Mouse (Mus musculus): ENCODE results near the gene Rbfox2.

Rbfox2 gene

GRCm38 (mm10) chr15:77052176-77052575 is 254.6 kb downstream of the Rbfox2 start:
- Histone ChIP-seq H3K27me3 (ENCODE audit: control insufficient read depth, insufficient read depth, low read length, poor library complexity, severe bottlenecking) (no peaks in the 10 kb centered on the region), H3K36me3 (ENCODE audit: control insufficient read depth, insufficient read depth, low read length, poor library complexity, severe bottlenecking) (no peaks in the 10 kb centered on the region)
- DNase-seq (ENCODE audit: low read depth, low spot score) = no peak

GRCm38 (mm10) chr15:77050570-77050969 is 256.2 kb downstream of the Rbfox2 start, which contains the start of gene Mb:
TSS of gene Mb (minus strand) at chr15:77050670.
- Histone ChIP-seq H3K36me3 (ENCODE audit: control insufficient read depth, insufficient read depth, low read length, poor library complexity, severe bottlenecking) (no peaks in the 10 kb centered on the region), H3K27me3 (ENCODE audit: control insufficient read depth, insufficient read depth, low read length, poor library complexity, severe bottlenecking) (no peaks in the 10 kb centered on the region)
- no peak for DNase-seq (ENCODE audit: low read depth, low spot score)

GRCm38 (mm10) chr15:77045609-77046008 is 261.2 kb downstream of the Rbfox2 start:
- Histone ChIP-seq H3K36me3 (ENCODE audit: control insufficient read depth, insufficient read depth, low read length, poor library complexity, severe bottlenecking) (no peaks in the 10 kb centered on the region), H3K27me3 (ENCODE audit: control insufficient read depth, insufficient read depth, low read length, poor library complexity, severe bottlenecking) (no peaks in the 10 kb centered on the region)
- DNase-seq (ENCODE audit: low read depth, low spot score) = no peak

GRCm38 (mm10) chr15:77044597-77045320 is 262.0 kb downstream of the Rbfox2 start, which contains the start of gene Apol6:
TSS of gene Apol6 (plus strand) at chr15:77044729.
- no peaks in the 10 kb centered on the region for H3K36me3 ChIP-seq (ENCODE audit: control insufficient read depth, insufficient read depth, low read length, poor library complexity, severe bottlenecking)
- no peak for DNase-seq (ENCODE audit: low read depth, low spot score)
- no peaks in the 10 kb centered on the region for H3K27me3 ChIP-seq (ENCODE audit: control insufficient read depth, insufficient read depth, low read length, poor library complexity, severe bottlenecking)

- no peaks in the 10 kb centered on the region for H3K27me3 ChIP-seq (ENCODE audit: control insufficient read depth, insufficient read depth, low read length, poor library complexity, severe bottlenecking)
- DNase-seq (ENCODE audit: low read depth, low spot score) = no peak
Measured at GRCm38 (mm10) chr15:77040784-77041183, 266.0 kb downstream of the Rbfox2 start.

GRCm38 (mm10) chr15:77039211-77039700 is 267.5 kb downstream of the Rbfox2 start:
- no peak for DNase-seq (ENCODE audit: low read depth, low spot score)
- Histone ChIP-seq H3K36me3 (ENCODE audit: control insufficient read depth, insufficient read depth, low read length, poor library complexity, severe bottlenecking) (no peaks in the 10 kb centered on the region), H3K27me3 (ENCODE audit: control insufficient read depth, insufficient read depth, low read length, poor library complexity, severe bottlenecking) (no peaks in the 10 kb centered on the region)

More at GRCm38 (mm10) chr15:77040784-77041183, 266.0 kb downstream of the Rbfox2 start:
- H3K36me3 ChIP-seq (ENCODE audit: control insufficient read depth, insufficient read depth, low read length, poor library complexity, severe bottlenecking) = no peaks in the 10 kb centered on the region

GRCm38 (mm10) chr15:77037278-77038161 is 269.3 kb downstream of the Rbfox2 start:
- DNase-seq (ENCODE audit: low read depth, low spot score) = no peak
- no peaks in the 10 kb centered on the region for H3K36me3 ChIP-seq (ENCODE audit: control insufficient read depth, insufficient read depth, low read length, poor library complexity, severe bottlenecking)
- no peaks in the 10 kb centered on the region for H3K27me3 ChIP-seq (ENCODE audit: control insufficient read depth, insufficient read depth, low read length, poor library complexity, severe bottlenecking)

- Histone ChIP-seq H3K27me3 (ENCODE audit: control insufficient read depth, insufficient read depth, low read length, poor library complexity, severe bottlenecking) (no peaks in the 10 kb centered on the region), H3K36me3 (ENCODE audit: control insufficient read depth, insufficient read depth, low read length, poor library complexity, severe bottlenecking) (no peaks in the 10 kb centered on the region)
- DNase-seq (ENCODE audit: low read depth, low spot score) = no peak
Measured at GRCm38 (mm10) chr15:77036989-77037277, 269.9 kb downstream of the Rbfox2 start.

- H3K36me3 ChIP-seq (ENCODE audit: control insufficient read depth, insufficient read depth, low read length, poor library complexity, severe bottlenecking) = no peaks in the 10 kb centered on the region
- H3K27me3 ChIP-seq (ENCODE audit: control insufficient read depth, insufficient read depth, low read length, poor library complexity, severe bottlenecking) = no peaks in the 10 kb centered on the region
- no peak for DNase-seq (ENCODE audit: low read depth, low spot score)
Measured at GRCm38 (mm10) chr15:77036320-77036988, 270.4 kb downstream of the Rbfox2 start.

GRCm38 (mm10) chr15:77035643-77036042 is 271.2 kb downstream of the Rbfox2 start:
- no peak for DNase-seq (ENCODE audit: low read depth, low spot score)
- Histone ChIP-seq H3K27me3 (ENCODE audit: control insufficient read depth, insufficient read depth, low read length, poor library complexity, severe bottlenecking) (no peaks in the 10 kb centered on the region), H3K36me3 (ENCODE audit: control insufficient read depth, insufficient read depth, low read length, poor library complexity, severe bottlenecking) (no peaks in the 10 kb centered on the region)

GRCm38 (mm10) chr15:77034526-77034925 is 272.3 kb downstream of the Rbfox2 start:
- Histone ChIP-seq H3K27me3 (ENCODE audit: control insufficient read depth, insufficient read depth, low read length, poor library complexity, severe bottlenecking) (no peaks in the 10 kb centered on the region), H3K36me3 (ENCODE audit: control insufficient read depth, insufficient read depth, low read length, poor library complexity, severe bottlenecking) (no peaks in the 10 kb centered on the region)
- no peak for DNase-seq (ENCODE audit: low read depth, low spot score)

- H3K27me3 ChIP-seq (ENCODE audit: control insufficient read depth, insufficient read depth, low read length, poor library complexity, severe bottlenecking) = no peaks in the 10 kb centered on the region
- H3K36me3 ChIP-seq (ENCODE audit: control insufficient read depth, insufficient read depth, low read length, poor library complexity, severe bottlenecking) = no peaks in the 10 kb centered on the region
- no peak for DNase-seq (ENCODE audit: low read depth, low spot score)
Measured at GRCm38 (mm10) chr15:77031271-77031670, 275.5 kb downstream of the Rbfox2 start.

- no peaks in the 10 kb centered on the region for H3K36me3 ChIP-seq (ENCODE audit: control insufficient read depth, insufficient read depth, low read length, poor library complexity, severe bottlenecking)
- no peaks in the 10 kb centered on the region for H3K27me3 ChIP-seq (ENCODE audit: control insufficient read depth, insufficient read depth, low read length, poor library complexity, severe bottlenecking)
- peak; percentile 46 for DNase-seq (ENCODE audit: low read depth, low spot score)
Measured at GRCm38 (mm10) chr15:77029331-77029991, 277.3 kb downstream of the Rbfox2 start.

Measured in splenic B cell, adult 2 months (primary cell).